Mouse (Mus musculus): ENCODE data around the gene Med12. TPM values are rescaled to one million over a fixed set of nuclear protein-coding genes. Genes with fewer than 3 reads are reported as not detected.
A peak's percentile ranks its signal among the peaks of the same experiment; 100 is the strongest.

The Med12 gene
- 77.2 and 82.6 TPM in 2 replicates for polyA plus RNA-seq (2012; rRNA removed)

- no peaks in the 10 kb centered on the region; the same call in 1 of the 2 replicates for H3K4me1 ChIP-seq (ENCODE audit: control insufficient read depth, insufficient read depth, low read length)
- H3K4me3 ChIP-seq (ENCODE audit: insufficient read depth, low read depth, low read length) = peak within 1 kb of the TSS; percentile 96
- H3K36me3 ChIP-seq (ENCODE audit: control insufficient read depth, insufficient read depth, low read length) = peaks cover 1% of the 10 kb centered on the region; the same call in 1 of the 2 replicates
- peak within 1 kb of the TSS; percentile 73 for H3K27ac ChIP-seq (ENCODE audit: insufficient read depth, low read depth, low read length)
- no peaks in the 10 kb centered on the region for H3K27me3 ChIP-seq (replicated peaks; ENCODE audit: control insufficient read depth, insufficient read depth, low read length)
- TF ChIP-seq CTCF (conservative IDR thresholded peaks at IDR 0.05; ENCODE audit: insufficient read depth, insufficient read length, low read depth, low read length) (no peak), POLR2A (IDR thresholded peaks at IDR 0.05; ENCODE audit: low read depth, low read length) (no peak)
- 3% methylated on average over 46 of the region's 54 CpGs for WGBS
- peak; percentile 96 for DNase-seq
Observed at GRCm38 (mm10) chrX:101273875-101274738, at the start of gene Med12. Gene Med12 (plus strand): TSS chrX:101274030.

GRCm38 (mm10) chrX:101245011-101245410 is 28.8 kb upstream of the Med12 start:
- TF ChIP-seq CTCF (conservative IDR thresholded peaks at IDR 0.05; ENCODE audit: insufficient read depth, insufficient read length, low read depth, low read length) (no peak), POLR2A (IDR thresholded peaks at IDR 0.05; ENCODE audit: low read depth, low read length) (no peak)
- WGBS = 17% methylated on average over 1 of the region's 1 CpGs
- DNase-seq = peak; percentile 2
- no peak overlapping the region for H3K27ac ChIP-seq (ENCODE audit: insufficient read depth, low read depth, low read length)
- no peaks in the 10 kb centered on the region for H3K27me3 ChIP-seq (replicated peaks; ENCODE audit: control insufficient read depth, insufficient read depth, low read length)
- no peaks in the 10 kb centered on the region for H3K4me1 ChIP-seq (ENCODE audit: control insufficient read depth, insufficient read depth, low read length)
- no peak overlapping the region for H3K4me3 ChIP-seq (ENCODE audit: insufficient read depth, low read depth, low read length)
- H3K36me3 ChIP-seq (ENCODE audit: control insufficient read depth, insufficient read depth, low read length) = no peaks in the 10 kb centered on the region

DNA sequence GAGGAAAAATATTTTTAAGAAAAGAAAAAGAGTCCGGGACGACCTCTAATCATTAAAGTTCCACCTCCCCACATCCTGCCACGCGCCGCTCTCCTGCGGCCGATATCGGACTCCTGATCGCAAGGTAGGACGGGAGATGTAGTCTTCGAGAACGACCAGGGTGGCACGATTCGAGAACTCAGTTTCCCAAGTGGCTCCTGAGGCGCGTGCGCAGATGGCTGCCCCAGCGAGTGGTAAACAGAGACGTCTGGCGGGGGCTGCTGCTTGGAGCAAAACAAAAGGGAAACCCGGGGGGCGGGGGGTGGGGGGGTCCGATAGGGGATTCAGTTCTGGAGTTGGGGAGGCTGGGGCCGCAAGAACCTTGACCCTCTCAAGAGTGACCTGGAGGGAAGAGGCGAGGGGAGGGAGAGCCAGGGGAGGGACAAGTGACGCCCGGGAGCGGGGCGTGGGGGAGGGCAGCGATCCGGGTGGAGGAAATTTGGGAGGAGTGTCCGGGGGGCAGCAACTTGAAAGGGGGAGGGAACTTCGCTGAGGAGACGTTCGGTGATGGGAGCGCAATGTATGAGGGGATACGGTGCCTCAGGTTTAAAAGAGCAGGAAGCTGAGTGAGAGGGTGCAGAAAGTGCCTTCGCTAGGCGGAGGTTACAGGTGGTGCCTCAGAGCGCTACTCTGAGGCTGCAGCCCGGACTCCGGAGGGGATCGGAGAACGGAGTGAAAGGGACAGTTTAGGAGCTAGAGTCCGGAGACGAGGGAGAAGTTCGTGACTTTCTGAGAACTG is 19.7 kb upstream of the Med12 start, which contains the start of gene Foxo4:
TSS of gene Foxo4 (plus strand) at position 577 of the 778 bp plus-strand sequence.
- TF ChIP-seq CTCF (conservative IDR thresholded peaks at IDR 0.05; ENCODE audit: insufficient read depth, insufficient read length, low read depth, low read length) (no peak), POLR2A (IDR thresholded peaks at IDR 0.05; ENCODE audit: low read depth, low read length) (no peak)
- WGBS = under 1% methylated on average over 44 of the region's 47 CpGs
- peak within 1 kb of the TSS; percentile 78 for H3K27ac ChIP-seq (ENCODE audit: insufficient read depth, low read depth, low read length)
- H3K4me1 ChIP-seq (ENCODE audit: control insufficient read depth, insufficient read depth, low read length) = peaks cover 2% of the 10 kb centered on the region; the same call in 1 of the 2 replicates
- peak within 1 kb of the TSS; percentile 89 for H3K4me3 ChIP-seq (ENCODE audit: insufficient read depth, low read depth, low read length)
- peak; percentile 94 for DNase-seq
- no peaks in the 10 kb centered on the region for H3K36me3 ChIP-seq (ENCODE audit: control insufficient read depth, insufficient read depth, low read length)
- H3K27me3 ChIP-seq (replicated peaks; ENCODE audit: control insufficient read depth, insufficient read depth, low read length) = no peaks in the 10 kb centered on the region

DNA sequence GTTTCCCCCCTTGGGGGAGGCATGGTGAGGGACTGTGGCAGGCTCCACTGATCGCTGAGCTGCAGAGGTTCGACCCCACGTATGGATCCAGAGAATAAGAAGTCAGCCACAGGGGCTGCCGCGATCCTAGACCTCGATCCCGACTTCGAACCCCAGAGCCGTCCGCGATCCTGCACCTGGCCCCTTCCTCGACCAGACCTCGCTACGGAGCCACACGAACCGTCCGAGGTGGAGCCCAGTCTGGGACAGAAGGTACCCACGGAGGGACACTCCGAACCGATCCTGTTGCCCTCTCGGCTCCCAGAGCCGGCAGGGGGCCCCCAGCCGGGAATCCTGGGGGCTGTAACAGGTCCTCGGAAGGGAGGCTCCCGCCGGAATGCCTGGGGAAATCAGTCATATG is 19.1 kb upstream of the Med12 start:
- Histone ChIP-seq H3K27me3 (replicated peaks; ENCODE audit: control insufficient read depth, insufficient read depth, low read length) (no peaks in the 10 kb centered on the region), H3K4me3 (ENCODE audit: insufficient read depth, low read depth, low read length) (peak overlapping the region; percentile 89), H3K36me3 (ENCODE audit: control insufficient read depth, insufficient read depth, low read length) (no peaks in the 10 kb centered on the region), H3K27ac (ENCODE audit: insufficient read depth, low read depth, low read length) (no peak overlapping the region), H3K4me1 (ENCODE audit: control insufficient read depth, insufficient read depth, low read length) (peaks cover 2% of the 10 kb centered on the region; the same call in 1 of the 2 replicates)
- 0% methylated on average over 26 of the region's 26 CpGs for WGBS
- TF ChIP-seq CTCF (conservative IDR thresholded peaks at IDR 0.05; ENCODE audit: insufficient read depth, insufficient read length, low read depth, low read length) (no peak), POLR2A (IDR thresholded peaks at IDR 0.05; ENCODE audit: low read depth, low read length) (no peak)
- no peak for DNase-seq

- H3K4me3 ChIP-seq (ENCODE audit: insufficient read depth, low read depth, low read length) = no peak overlapping the region
- TF ChIP-seq CTCF (conservative IDR thresholded peaks at IDR 0.05; ENCODE audit: insufficient read depth, insufficient read length, low read depth, low read length) = no peak
- H3K27ac ChIP-seq (ENCODE audit: insufficient read depth, low read depth, low read length) = no peak overlapping the region
- no peaks in the 10 kb centered on the region for H3K27me3 ChIP-seq (replicated peaks; ENCODE audit: control insufficient read depth, insufficient read depth, low read length)
- DNase-seq = no peak
- no peaks in the 10 kb centered on the region for H3K36me3 ChIP-seq (ENCODE audit: control insufficient read depth, insufficient read depth, low read length)
- 88% methylated on average over 13 of the region's 13 CpGs for WGBS
- H3K4me1 ChIP-seq (ENCODE audit: control insufficient read depth, insufficient read depth, low read length) = peaks cover 2% of the 10 kb centered on the region; the same call in 1 of the 2 replicates
Observed at GRCm38 (mm10) chrX:101256603-101257002, 17.2 kb upstream of the Med12 start.

GRCm38 (mm10) chrX:101260441-101261325 is 13.1 kb upstream of the Med12 start:
- Histone ChIP-seq H3K27me3 (replicated peaks; ENCODE audit: control insufficient read depth, insufficient read depth, low read length) (no peaks in the 10 kb centered on the region), H3K36me3 (ENCODE audit: control insufficient read depth, insufficient read depth, low read length) (no peaks in the 10 kb centered on the region), H3K4me3 (ENCODE audit: insufficient read depth, low read depth, low read length) (no peak overlapping the region), H3K27ac (ENCODE audit: insufficient read depth, low read depth, low read length) (no peak overlapping the region), H3K4me1 (ENCODE audit: control insufficient read depth, insufficient read depth, low read length) (no peaks in the 10 kb centered on the region; the same call in 1 of the 2 replicates)
- TF ChIP-seq CTCF (conservative IDR thresholded peaks at IDR 0.05; ENCODE audit: insufficient read depth, insufficient read length, low read depth, low read length) (no peak), POLR2A (IDR thresholded peaks at IDR 0.05; ENCODE audit: low read depth, low read length) (no peak)
- no peak for DNase-seq
- 46% methylated on average over 13 of the region's 13 CpGs for WGBS

Measured in kidney, adult 2 months (tissue).